Mouse (Mus musculus) spleen, postnatal 10 days (tissue): ENCODE results near the gene Zranb2.

Experiments
- DNase-seq, 2 experiments: peaks; one replicate each; pipeline ENCODE4 v3.0.0; 2021 to 2022; ENCODE audit warnings: low spot score in 2 of 2

Gene Zranb2

GRCm38 (mm10) chr3:157578469-157579170 lies 44.7 kb downstream of the Zranb2 start:
- DNase-seq, result no peak

- DNase-seq, result no peak
Measured at GRCm38 (mm10) chr3:157579376-157579775, 45.4 kb downstream of the Zranb2 start.

GRCm38 (mm10) chr3:157580299-157580698 lies 46.3 kb downstream of the Zranb2 start:
- DNase-seq, result no peak

GRCm38 (mm10) chr3:157581755-157582154 lies 47.8 kb downstream of the Zranb2 start:
- DNase-seq, result peak in 1 of 2 experiments; percentile 26

GRCm38 (mm10) chr3:157582626-157583405 lies 48.9 kb downstream of the Zranb2 start:
- DNase-seq, result no peak

GRCm38 (mm10) chr3:157597837-157598379 lies 63.9 kb downstream of the Zranb2 start:
- no peak for DNase-seq
